Mouse (Mus musculus) liver, embryonic 13.5 days (tissue): Measurements from ENCODE around the gene Etv3. TPM values are rescaled to one million over a fixed set of nuclear protein-coding genes. Genes with fewer than 3 reads are reported as not detected.

Experiments
- ATAC-seq: fragments of 200-750 bp; cut with Nextera tagmentation; 2 replicates; pipeline ENCODE4 v1.8.0; 2017; ENCODE audit warnings: low read depth, mild to moderate bottlenecking, moderate number of reproducible peaks, moderate library complexity
- DNase-seq: peaks from one replicate; pipeline ENCODE4 v3.0.0; 2022
- H3K27ac ChIP-seq: fragments of 300-500 bp; sonication (generic); 2 replicates; pipeline ENCODE4 v1.5.1; 2015; ENCODE audit warnings: moderate library complexity, mild to moderate bottlenecking, inconsistent platforms
- H3K27me3 ChIP-seq: fragments of 300-500 bp; sonication (generic); 2 replicates; pipeline ENCODE4 v1.6.1; 2015; ENCODE audit warnings: mild to moderate bottlenecking, inconsistent platforms
- H3K36me3 ChIP-seq: fragments of 300-500 bp; sonication (generic); 2 replicates; pipeline ENCODE4 v1.6.1; 2015; ENCODE audit warnings: mild to moderate bottlenecking, inconsistent platforms
- H3K4me1 ChIP-seq: fragments of 300-500 bp; sonication (generic); replicated peaks from 2 replicates; pipeline ENCODE4 v1.6.1; 2015; ENCODE audit warnings: inconsistent platforms
- H3K4me2 ChIP-seq: fragments of 300-500 bp; sonication (generic); 2 replicates; pipeline ENCODE4 v1.6.1; 2015; ENCODE audit warnings: inconsistent platforms, mild to moderate bottlenecking, moderate library complexity
- H3K4me3 ChIP-seq: fragments of 300-500 bp; sonication (generic); replicated peaks from 2 replicates; pipeline ENCODE4 v1.5.1; 2015; ENCODE audit warnings: mild to moderate bottlenecking, inconsistent platforms
- H3K9ac ChIP-seq: fragments of 300-500 bp; sonication (generic); 2 replicates; pipeline ENCODE4 v1.6.1; 2015; ENCODE audit warnings: mild to moderate bottlenecking, inconsistent platforms
- H3K9me3 ChIP-seq: fragments of 300-500 bp; sonication (generic); replicated peaks from 2 replicates; pipeline ENCODE4 v1.6.1; 2016; ENCODE audit warnings: inconsistent platforms
- WGBS: fragments of 180-500 bp; shearing (Covaris S2); methylation state at CpG from one replicate; pipeline ENCODE4 v1.1.7; 2015; ENCODE audit not compliant: insufficient replicate concordance; 5-methylcytosine and 5-hydroxymethylcytosine counted together
- polyA plus RNA-seq: library from polyadenylated mRNA; unstranded; fragments of >200 nt; fragmentation: Nextera tagmentation; extraction: Ambion mirVana; gene quantifications from 2 replicates; pipeline ENCODE4 v1.2.1, GENCODE M21; 2015

The Etv3 gene
- polyA plus RNA-seq, 1 experiment from 2014 or later: 3.5 TPM

DNA sequence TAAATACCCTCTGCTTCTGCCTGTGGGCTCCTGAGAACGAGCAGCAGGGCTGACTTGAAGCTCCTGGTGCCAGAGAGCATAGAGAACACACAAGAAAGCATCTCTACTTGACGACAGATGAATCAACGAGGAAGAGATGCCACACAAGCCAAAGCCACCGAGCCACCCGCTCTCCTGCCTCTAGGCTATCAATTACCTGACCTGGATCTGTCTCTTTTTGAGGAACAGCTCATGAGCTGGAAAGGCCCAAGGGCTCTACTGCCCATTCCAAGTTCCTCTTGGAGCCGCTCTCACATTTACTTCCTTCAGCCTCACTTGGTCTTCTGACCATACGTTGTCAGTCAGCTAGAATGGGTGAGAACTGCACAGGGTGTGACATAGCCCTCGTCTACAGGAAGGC lies 36.2 kb downstream of the Etv3 start:
- H3K27ac ChIP-seq: no peak overlapping the region
- WGBS: 41% methylated on average over 8 of the region's 8 CpGs
- no peaks in the 10 kb centered on the region for H3K36me3 ChIP-seq
- ATAC-seq (no peak), DNase-seq (no peak)
- no peaks in the 10 kb centered on the region for H3K27me3 ChIP-seq
- H3K4me3 ChIP-seq: no peak overlapping the region
- H3K4me1 ChIP-seq: peaks cover 12% of the 10 kb centered on the region; the same call in 1 of the 2 replicates
- no peak overlapping the region for H3K9ac ChIP-seq
- no peak overlapping the region for H3K4me2 ChIP-seq
- H3K9me3 ChIP-seq: no peaks in the 10 kb centered on the region

GRCm38 (mm10) chr3:87562370-87562769 lies 37.2 kb downstream of the Etv3 start:
- H3K4me1 ChIP-seq: 0 out of 2 replicates have a peak, but pooled peaks cover 9% of the 10 kb centered on the region
- ATAC-seq: no peak
- no peaks in the 10 kb centered on the region for H3K27me3 ChIP-seq
- 0% methylated on average over 6 of the region's 6 CpGs for WGBS
- DNase-seq: peak; percentile 41
- no peak overlapping the region for H3K4me2 ChIP-seq
- no peaks in the 10 kb centered on the region for H3K9me3 ChIP-seq
- no peak overlapping the region for H3K4me3 ChIP-seq
- H3K9ac ChIP-seq: no peak overlapping the region
- H3K27ac ChIP-seq: no peak overlapping the region
- no peaks in the 10 kb centered on the region for H3K36me3 ChIP-seq

DNA sequence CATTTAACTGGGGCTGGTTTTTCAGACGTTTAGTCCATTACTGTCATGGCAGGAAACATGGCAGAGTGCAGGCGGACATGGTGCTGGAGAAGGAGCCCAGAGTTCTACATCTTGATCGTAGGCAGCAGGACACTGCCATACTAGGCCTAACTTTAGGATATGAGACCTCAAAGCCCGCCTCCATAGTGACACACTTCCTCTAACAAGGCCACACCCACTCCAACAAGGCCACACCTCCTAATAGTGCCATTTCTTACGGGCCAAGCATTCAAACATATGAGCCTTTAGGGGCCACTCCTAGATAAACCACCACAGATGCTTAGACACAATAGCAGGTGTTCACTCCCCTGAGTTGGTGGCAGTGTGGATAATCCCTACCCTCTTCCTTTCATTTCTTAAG lies 38.3 kb downstream of the Etv3 start:
- no peaks in the 10 kb centered on the region for H3K36me3 ChIP-seq
- WGBS: 61% methylated on average over 5 of the region's 5 CpGs
- DNase-seq: no peak

DNA sequence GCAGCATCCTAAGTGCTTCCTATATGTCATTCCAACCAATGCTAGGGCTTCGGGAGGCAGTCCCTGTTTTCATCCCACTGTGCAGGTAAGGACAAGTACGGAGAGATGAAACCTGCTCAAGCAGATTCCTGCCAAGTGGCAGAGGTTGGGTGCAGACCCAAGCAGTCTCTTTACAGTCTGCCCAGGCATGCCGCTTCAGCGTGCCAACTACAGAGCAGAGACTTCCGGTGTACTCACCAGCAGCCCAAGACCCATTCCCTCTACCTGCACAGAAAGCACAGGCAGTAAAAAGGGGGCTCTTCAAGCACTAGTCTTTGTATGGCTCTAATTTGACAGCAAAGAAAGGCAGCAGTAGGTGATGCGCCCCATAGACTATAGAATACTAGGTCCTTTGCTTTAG lies 40.4 kb downstream of the Etv3 start:
- ATAC-seq: no peak; the same call in 1 of the 2 replicates
- WGBS: 61% methylated on average over 6 of the region's 6 CpGs
- peak overlapping the region; percentile 23; the same call in 1 of the 2 replicates for H3K27ac ChIP-seq
- no peaks in the 10 kb centered on the region for H3K36me3 ChIP-seq
- DNase-seq: no peak
- H3K4me2 ChIP-seq: no peak overlapping the region
- no peak overlapping the region for H3K9ac ChIP-seq
- no peak overlapping the region for H3K4me3 ChIP-seq
- no peaks in the 10 kb centered on the region for H3K9me3 ChIP-seq
- H3K27me3 ChIP-seq: no peaks in the 10 kb centered on the region
- H3K4me1 ChIP-seq: 0 out of 2 replicates have a peak, but pooled peaks cover 9% of the 10 kb centered on the region

More for the DNA sequence above, 38.3 kb downstream of the Etv3 start:
- H3K4me3 ChIP-seq: no peak overlapping the region
- no peaks in the 10 kb centered on the region for H3K27me3 ChIP-seq
- H3K9ac ChIP-seq: no peak overlapping the region
- ATAC-seq: no peak
- H3K9me3 ChIP-seq: no peaks in the 10 kb centered on the region
- H3K4me2 ChIP-seq: no peak overlapping the region
- H3K27ac ChIP-seq: no peak overlapping the region
- H3K4me1 ChIP-seq: 0 out of 2 replicates have a peak, but pooled peaks cover 9% of the 10 kb centered on the region

DNA sequence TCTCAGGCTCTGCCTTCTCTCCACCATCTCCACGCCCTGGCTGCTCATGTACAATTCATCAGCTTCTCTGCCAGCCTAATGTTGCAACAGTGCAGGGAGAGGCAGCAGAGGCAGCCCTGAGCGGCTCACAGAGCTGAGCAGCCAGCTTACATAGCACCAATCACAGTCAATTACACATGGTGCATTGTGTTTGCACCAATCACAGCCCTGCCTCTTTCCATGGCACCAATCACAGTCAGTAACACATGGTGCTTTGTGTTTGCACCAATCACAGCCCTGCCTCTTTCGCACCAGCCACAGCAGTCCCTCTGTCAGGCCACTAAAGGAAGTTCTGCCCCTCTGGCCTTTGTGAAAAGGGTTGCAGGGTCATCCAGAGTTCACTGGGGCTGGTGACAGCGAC lies 40.9 kb downstream of the Etv3 start:
- Histone ChIP-seq H3K27ac (no peak overlapping the region; the same call in 1 of the 2 replicates), H3K4me3 (no peak overlapping the region), H3K9me3 (no peaks in the 10 kb centered on the region), H3K4me1 (0 out of 2 replicates have a peak, but pooled peaks cover 9% of the 10 kb centered on the region), H3K36me3 (no peaks in the 10 kb centered on the region), H3K27me3 (no peaks in the 10 kb centered on the region), H3K9ac (no peak overlapping the region), H3K4me2 (no peak overlapping the region)
- 14% methylated on average over 4 of the region's 4 CpGs for WGBS
- ATAC-seq: peak; percentile 89
- peak; percentile 4 for DNase-seq

- WGBS: 76% methylated on average over 14 of the region's 14 CpGs
- H3K4me3 ChIP-seq: no peak overlapping the region
- ATAC-seq (no peak), DNase-seq (no peak)
- H3K4me1 ChIP-seq: 0 out of 2 replicates have a peak, but pooled peaks cover 4% of the 10 kb centered on the region
- no peaks in the 10 kb centered on the region for H3K36me3 ChIP-seq
- H3K9ac ChIP-seq: no peak overlapping the region
- no peaks in the 10 kb centered on the region for H3K27me3 ChIP-seq
- no peak overlapping the region for H3K27ac ChIP-seq
- no peak overlapping the region for H3K4me2 ChIP-seq
- H3K9me3 ChIP-seq: no peaks in the 10 kb centered on the region
Measured at GRCm38 (mm10) chr3:87567497-87567896, 42.3 kb downstream of the Etv3 start.

DNA sequence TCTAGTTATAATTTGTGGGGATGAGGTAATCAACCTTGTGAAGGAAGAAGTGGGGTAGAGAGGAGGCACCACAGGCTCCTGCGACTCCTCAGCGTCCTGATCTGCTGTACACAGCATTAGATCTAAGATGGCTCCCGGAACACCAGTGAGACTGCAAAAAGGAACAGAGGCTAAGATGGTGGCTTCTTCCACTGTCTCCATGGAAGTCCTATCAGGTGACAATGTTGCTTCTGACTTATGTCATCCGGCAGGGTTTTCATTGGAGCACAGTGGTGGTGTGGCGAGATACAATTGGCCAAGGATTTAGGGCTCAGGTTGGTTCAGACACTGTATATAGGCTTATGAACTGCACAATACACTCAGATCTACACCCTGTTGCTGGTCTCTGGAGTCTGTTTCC lies 43.5 kb downstream of the Etv3 start:
- no peaks in the 10 kb centered on the region for H3K9me3 ChIP-seq
- no peak overlapping the region for H3K4me3 ChIP-seq
- H3K27me3 ChIP-seq: no peaks in the 10 kb centered on the region
- H3K4me1 ChIP-seq: 0 out of 2 replicates have a peak, but pooled peaks cover 4% of the 10 kb centered on the region
- DNase-seq (no peak), ATAC-seq (no peak)
- no peaks in the 10 kb centered on the region for H3K36me3 ChIP-seq
- H3K9ac ChIP-seq: no peak overlapping the region
- H3K27ac ChIP-seq: no peak overlapping the region
- no peak overlapping the region for H3K4me2 ChIP-seq
- WGBS: 86% methylated on average over 5 of the region's 5 CpGs

DNA sequence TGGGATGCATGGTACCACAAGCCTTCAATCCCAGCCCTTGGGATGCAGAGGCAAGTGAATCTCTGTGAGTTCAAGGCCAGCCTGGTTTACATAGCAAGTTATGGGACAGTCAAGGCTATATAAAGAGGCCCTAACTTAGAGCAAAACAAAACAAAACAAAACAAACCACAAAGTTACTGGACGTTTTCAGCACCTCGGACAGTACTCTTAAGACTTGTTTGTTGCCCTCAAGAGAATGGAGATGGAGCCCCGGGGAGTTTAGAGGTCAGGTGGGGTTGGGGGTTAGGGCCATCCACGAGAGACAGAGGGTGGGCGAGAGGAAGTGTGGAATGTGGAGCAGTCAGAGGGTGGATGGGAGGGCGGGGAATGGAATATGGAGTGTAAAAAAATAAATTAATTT lies 50.6 kb downstream of the Etv3 start:
- Histone ChIP-seq H3K9ac (no peak overlapping the region), H3K27ac (no peak overlapping the region), H3K4me2 (no peak overlapping the region), H3K36me3 (no peaks in the 10 kb centered on the region), H3K4me1 (no peaks in the 10 kb centered on the region), H3K4me3 (no peak overlapping the region), H3K9me3 (peaks cover under 1% of the 10 kb centered on the region; the same call in 1 of the 2 replicates), H3K27me3 (no peaks in the 10 kb centered on the region)
- 16% methylated on average over 6 of the region's 6 CpGs for WGBS
- no peak for ATAC-seq
- no peak for DNase-seq

GRCm38 (mm10) chr3:87582259-87582658 lies 57.1 kb downstream of the Etv3 start:
- Histone ChIP-seq H3K4me1 (no peaks in the 10 kb centered on the region), H3K4me3 (no peak overlapping the region), H3K4me2 (no peak overlapping the region), H3K27ac (no peak overlapping the region), H3K36me3 (no peaks in the 10 kb centered on the region), H3K9ac (no peak overlapping the region), H3K27me3 (no peaks in the 10 kb centered on the region), H3K9me3 (peaks cover 3% of the 10 kb centered on the region; the same call in 1 of the 2 replicates)
- DNase-seq: no peak
- WGBS: 58% methylated on average over 4 of the region's 4 CpGs
- no peak for ATAC-seq

Other genes starting within 250 kb of the Etv3 start
- gene Cd5l, start 167.5 kb upstream of the Etv3 start, polyA plus RNA-seq: 30.0 and 31.1 TPM in 2 replicates
- 0.78 and 1.0 TPM in 2 replicates for gene Fcrl1, start 149.0 kb upstream of the Etv3 start, polyA plus RNA-seq
- gene Fcrl5, start 89.6 kb upstream of the Etv3 start, polyA plus RNA-seq: not detected in 2 replicates
- 2.3 and 2.9 TPM in 2 replicates for gene Arhgef11, start 92.2 kb downstream of the Etv3 start, polyA plus RNA-seq
- 0.10 and 0.15 TPM in 2 replicates for gene Lrrc71, start 223.2 kb downstream of the Etv3 start, polyA plus RNA-seq